Mouse (Mus musculus) limb, embryonic 11.5 days (tissue): Measurements from ENCODE around the gene Kcnab1. TPM values are rescaled to one million over a fixed set of nuclear protein-coding genes. Genes with fewer than 3 reads are reported as not detected.
A peak's percentile ranks its signal among the peaks of the same experiment; 100 is the strongest.

ENCODE experiments used
- ATAC-seq: fragments of 200-750 bp; cut with Nextera tagmentation; 2 replicates; pipeline ENCODE4 v1.8.0; 2017; ENCODE audit warnings: low read depth; ENCODE audit not compliant: insufficient number of reproducible peaks, low FRiP score, low TSS enrichment
- DNase-seq: peaks from one replicate; pipeline ENCODE4 v3.0.0-alpha.2; 2015; ENCODE audit warnings: low spot score
- H3K27ac ChIP-seq: fragments of 300-500 bp; sonication (generic); replicated peaks from 2 replicates; pipeline ENCODE4 v1.5.1; 2014; ENCODE audit warnings: low read depth, mild to moderate bottlenecking, low read length
- H3K27me3 ChIP-seq: fragments of 300-500 bp; sonication (generic); 2 replicates; pipeline ENCODE4 v1.6.1; 2014; ENCODE audit warnings: mild to moderate bottlenecking, low read length, mixed read lengths; ENCODE audit not compliant: control insufficient read depth, insufficient read depth
- H3K36me3 ChIP-seq: fragments of 300-500 bp; sonication (generic); 2 replicates; pipeline ENCODE4 v1.6.1; 2014; ENCODE audit warnings: mild to moderate bottlenecking, low read length, moderate library complexity, mixed read lengths; ENCODE audit not compliant: control insufficient read depth, insufficient read depth
- H3K4me1 ChIP-seq: fragments of 300-500 bp; sonication (generic); 2 replicates; pipeline ENCODE4 v1.6.1; 2014; ENCODE audit warnings: low read length, mixed read lengths; ENCODE audit not compliant: control insufficient read depth, insufficient read depth
- H3K4me2 ChIP-seq: fragments of 300-500 bp; sonication (generic); 2 replicates; pipeline ENCODE4 v1.6.1; 2014; ENCODE audit warnings: low read depth, mild to moderate bottlenecking, moderate library complexity; ENCODE audit not compliant: severe bottlenecking
- H3K4me3 ChIP-seq: fragments of 300-500 bp; sonication (generic); 2 replicates; pipeline ENCODE4 v1.5.1; 2014; ENCODE audit warnings: low read depth, low read length
- H3K9ac ChIP-seq: fragments of 300-500 bp; sonication (generic); 2 replicates; pipeline ENCODE4 v1.6.1; 2014; ENCODE audit warnings: mild to moderate bottlenecking, low read length
- H3K9me3 ChIP-seq: fragments of 300-500 bp; sonication (generic); 2 replicates; pipeline ENCODE4 v1.6.1; 2016; ENCODE audit warnings: low read length; ENCODE audit not compliant: control insufficient read depth
- WGBS: fragments of 180-500 bp; shearing (Covaris S2); extraction: QIAGEN DNeasy Blood & Tissue Kit; methylation state at CpG from one replicate; pipeline ENCODE4 v1.1.7; 2014; 5-methylcytosine and 5-hydroxymethylcytosine counted together
- polyA plus RNA-seq: library from polyadenylated mRNA; unstranded; fragments of >200 nt; fragmentation: Nextera tagmentation; extraction: Ambion mirVana; gene quantifications from 2 replicates; pipeline ENCODE4 v1.2.1, GENCODE M21; 2014

Kcnab1 gene
- polyA plus RNA-seq, 1 experiment from 2014 or later, result 2.6 TPM

GRCm38 (mm10) chr3:65124975-65125374, 15.8 kb downstream of the Kcnab1 start:
- H3K4me3 ChIP-seq, result no peak overlapping the region
- H3K27me3 ChIP-seq, result no peaks in the 10 kb centered on the region
- no peak for DNase-seq
- H3K4me1 ChIP-seq, result no peaks in the 10 kb centered on the region
- no peaks in the 10 kb centered on the region for H3K36me3 ChIP-seq
- ATAC-seq, result no peak
- H3K9ac ChIP-seq, result no peak overlapping the region
- 79% methylated on average over 3 of the region's 3 CpGs for WGBS
- H3K9me3 ChIP-seq, result no peaks in the 10 kb centered on the region
- no peak overlapping the region for H3K4me2 ChIP-seq
- no peak overlapping the region for H3K27ac ChIP-seq

DNA sequence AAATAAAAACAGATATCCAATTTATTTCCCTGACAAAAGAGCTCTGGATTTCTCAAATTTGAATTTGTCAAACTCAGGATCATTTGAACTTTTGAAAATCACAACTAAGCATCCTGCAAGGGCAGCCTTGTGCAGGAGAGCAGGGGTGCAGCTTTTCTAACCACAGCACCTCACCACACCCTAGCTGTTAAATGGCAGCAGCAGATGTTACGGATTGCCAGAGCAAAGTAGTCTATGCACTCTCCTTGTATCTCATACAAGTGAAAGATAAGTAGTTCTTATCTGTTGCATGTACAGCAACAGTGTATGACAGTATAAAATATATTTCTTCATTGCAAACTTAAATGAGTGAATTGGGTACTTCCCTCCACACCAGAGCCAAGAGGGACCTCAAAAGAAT, 20.4 kb downstream of the Kcnab1 start:
- no peak overlapping the region for H3K27ac ChIP-seq
- no peak overlapping the region for H3K4me3 ChIP-seq
- no peak overlapping the region for H3K4me2 ChIP-seq
- H3K4me1 ChIP-seq, result no peaks in the 10 kb centered on the region
- DNase-seq (no peak), ATAC-seq (no peak)
- no peaks in the 10 kb centered on the region for H3K36me3 ChIP-seq
- no peak overlapping the region for H3K9ac ChIP-seq
- H3K27me3 ChIP-seq, result no peaks in the 10 kb centered on the region
- H3K9me3 ChIP-seq, result no peaks in the 10 kb centered on the region
- WGBS, result 80% methylated on average over 1 of the region's 1 CpGs

- Histone ChIP-seq H3K4me3 (no peak overlapping the region), H3K36me3 (no peaks in the 10 kb centered on the region), H3K9me3 (no peaks in the 10 kb centered on the region), H3K27ac (no peak overlapping the region), H3K27me3 (no peaks in the 10 kb centered on the region), H3K4me2 (no peak overlapping the region), H3K9ac (no peak overlapping the region), H3K4me1 (no peaks in the 10 kb centered on the region)
- WGBS, result 80% methylated on average over 5 of the region's 5 CpGs
- no peak for ATAC-seq
- DNase-seq, result no peak
These were observed 25.7 kb downstream of the Kcnab1 start for GRCm38 (mm10) chr3:65134931-65135330.

DNA sequence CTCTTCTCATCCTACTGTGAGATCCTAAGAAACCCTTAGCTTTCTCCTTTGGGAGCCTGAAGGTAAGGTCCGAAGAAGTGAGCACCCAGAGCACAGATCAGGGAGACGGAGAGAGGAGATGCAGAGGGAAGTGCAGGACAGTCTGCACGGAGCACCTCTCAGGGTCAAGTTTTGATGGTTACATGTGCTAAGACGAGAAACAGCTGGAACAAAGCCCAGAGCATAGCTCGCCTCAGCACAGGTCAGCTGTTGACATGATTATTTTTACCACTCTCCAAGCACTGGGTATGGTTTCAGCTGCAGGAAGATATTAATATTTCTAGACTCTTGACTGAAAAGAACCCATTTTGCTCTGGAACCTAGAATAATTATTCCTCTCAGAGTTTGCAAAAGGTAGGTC, 27.7 kb downstream of the Kcnab1 start:
- H3K27ac ChIP-seq, result no peak overlapping the region
- 75% methylated on average over 5 of the region's 5 CpGs for WGBS

GRCm38 (mm10) chr3:65138739-65139138, 29.6 kb downstream of the Kcnab1 start:
- Histone ChIP-seq H3K4me3 (no peak overlapping the region), H3K4me2 (no peak overlapping the region), H3K4me1 (no peaks in the 10 kb centered on the region), H3K27me3 (no peaks in the 10 kb centered on the region), H3K9ac (no peak overlapping the region), H3K9me3 (no peaks in the 10 kb centered on the region), H3K27ac (no peak overlapping the region), H3K36me3 (no peaks in the 10 kb centered on the region)
- no peak for DNase-seq
- WGBS, result 92% methylated on average over 3 of the region's 3 CpGs
- ATAC-seq, result no peak

More for the DNA sequence above, 27.7 kb downstream of the Kcnab1 start:
- Histone ChIP-seq H3K4me2 (no peak overlapping the region), H3K27me3 (no peaks in the 10 kb centered on the region), H3K4me3 (no peak overlapping the region), H3K36me3 (no peaks in the 10 kb centered on the region), H3K9ac (no peak overlapping the region), H3K4me1 (no peaks in the 10 kb centered on the region), H3K9me3 (no peaks in the 10 kb centered on the region)
- no peak for ATAC-seq
- no peak for DNase-seq

DNA sequence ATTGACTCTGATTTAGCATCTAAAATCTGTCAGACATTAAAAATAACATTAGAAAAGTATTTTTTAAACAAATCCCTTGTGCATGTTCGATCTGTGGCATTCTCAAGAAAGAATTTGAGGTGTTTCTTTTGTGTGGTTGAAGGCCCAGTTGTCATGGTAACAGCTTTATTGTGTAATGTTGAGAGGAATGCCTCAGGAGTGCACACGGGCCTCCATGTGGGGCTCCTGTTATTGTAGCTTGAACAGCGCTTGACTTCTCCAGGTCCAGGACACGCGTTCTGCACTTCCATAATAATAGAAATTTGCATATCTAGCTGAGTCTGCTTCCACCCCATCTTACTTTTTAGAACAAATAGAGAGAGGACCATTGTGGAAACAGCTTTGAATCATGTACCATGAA, 36.0 kb downstream of the Kcnab1 start:
- H3K9me3 ChIP-seq, result no peaks in the 10 kb centered on the region
- no peak overlapping the region for H3K27ac ChIP-seq
- 90% methylated on average over 5 of the region's 5 CpGs for WGBS
- DNase-seq, result no peak
- H3K9ac ChIP-seq, result no peak overlapping the region
- H3K4me2 ChIP-seq, result no peak overlapping the region
- no peaks in the 10 kb centered on the region for H3K27me3 ChIP-seq
- H3K4me1 ChIP-seq, result no peaks in the 10 kb centered on the region
- no peak overlapping the region for H3K4me3 ChIP-seq
- no peak for ATAC-seq
- no peaks in the 10 kb centered on the region for H3K36me3 ChIP-seq

DNA sequence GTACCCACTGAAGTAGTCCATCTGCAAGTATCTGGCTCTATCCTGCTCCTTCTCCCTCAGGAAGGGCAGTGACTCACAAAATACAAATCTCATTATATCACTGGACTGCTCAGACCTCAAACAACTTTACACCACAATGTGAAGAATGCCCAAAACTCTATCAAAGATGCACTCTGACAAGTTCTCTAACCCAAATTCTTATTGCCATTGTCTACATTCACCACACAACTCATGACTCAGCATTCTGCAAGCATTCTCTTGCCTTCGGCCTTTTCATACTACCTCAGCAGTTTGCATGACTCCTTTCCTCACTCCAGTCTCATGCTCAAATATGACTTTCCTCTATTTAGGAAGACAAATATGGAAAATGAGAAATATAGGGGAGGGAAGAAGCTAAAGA, 42.6 kb downstream of the Kcnab1 start:
- ATAC-seq (no peak), DNase-seq (no peak)
- no peak overlapping the region for H3K27ac ChIP-seq
- no peaks in the 10 kb centered on the region for H3K9me3 ChIP-seq
- H3K36me3 ChIP-seq, result no peaks in the 10 kb centered on the region
- WGBS, result 90% methylated on average over 1 of the region's 1 CpGs
- H3K4me3 ChIP-seq, result no peak overlapping the region
- H3K4me1 ChIP-seq, result no peaks in the 10 kb centered on the region
- H3K9ac ChIP-seq, result no peak overlapping the region
- H3K27me3 ChIP-seq, result no peaks in the 10 kb centered on the region
- H3K4me2 ChIP-seq, result no peak overlapping the region

DNA sequence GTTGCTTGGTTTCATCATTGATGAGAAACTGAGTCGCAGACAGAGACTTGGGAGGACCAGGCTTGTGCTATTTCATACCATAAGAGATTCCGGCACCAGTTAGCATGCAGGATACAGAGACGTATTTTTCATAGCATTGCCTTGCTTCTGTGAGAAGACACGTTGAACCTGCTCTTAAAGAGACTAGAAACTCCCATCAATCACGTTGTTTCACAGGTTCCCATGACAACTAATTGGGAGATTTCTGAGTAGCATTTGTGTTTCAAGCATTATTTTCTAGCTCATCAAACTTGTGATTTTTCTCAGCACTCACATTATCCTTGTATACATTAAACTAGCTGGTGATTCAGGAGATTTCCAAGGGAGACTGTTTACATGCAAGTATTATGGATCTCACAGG, 63.8 kb downstream of the Kcnab1 start:
- Histone ChIP-seq H3K36me3 (no peaks in the 10 kb centered on the region), H3K9ac (no peak overlapping the region), H3K4me2 (no peak overlapping the region), H3K9me3 (no peaks in the 10 kb centered on the region), H3K27me3 (no peaks in the 10 kb centered on the region), H3K4me1 (no peaks in the 10 kb centered on the region), H3K27ac (no peak overlapping the region), H3K4me3 (no peak overlapping the region)
- WGBS, result 85% methylated on average over 5 of the region's 5 CpGs
- DNase-seq (no peak), ATAC-seq (no peak)

- Histone ChIP-seq H3K9me3 (no peaks in the 10 kb centered on the region), H3K4me1 (no peaks in the 10 kb centered on the region), H3K4me2 (no peak overlapping the region), H3K4me3 (no peak overlapping the region), H3K27ac (no peak overlapping the region), H3K9ac (no peak overlapping the region), H3K36me3 (no peaks in the 10 kb centered on the region), H3K27me3 (no peaks in the 10 kb centered on the region)
- ATAC-seq, result no peak
- 51% methylated on average over 12 of the region's 12 CpGs for WGBS
- peak; percentile 26 for DNase-seq
These were observed 65.4 kb downstream of the Kcnab1 start for GRCm38 (mm10) chr3:65174564-65174963.
